Mouse (Mus musculus) midbrain, embryonic 10.5 days (tissue): ENCODE measurements around the gene Zglp1. TPM values are rescaled to one million over a fixed set of nuclear protein-coding genes. Genes with fewer than 3 reads are reported as not detected.

Experiments used
- DNase-seq: peaks from one replicate; pipeline ENCODE4 v3.0.0-alpha.2; 2017; ENCODE audit warnings: low spot score
- H3K27ac ChIP-seq: fragments of 300-500 bp; sonication (generic); replicated peaks from 2 replicates; pipeline ENCODE4 v1.5.1; 2016; ENCODE audit warnings: mild to moderate bottlenecking
- H3K27me3 ChIP-seq: fragments of 300-500 bp; sonication (generic); 2 replicates; pipeline ENCODE4 v1.6.1; 2016; ENCODE audit warnings: low read depth, mild to moderate bottlenecking; ENCODE audit not compliant: poor library complexity, severe bottlenecking
- H3K36me3 ChIP-seq: fragments of 300-500 bp; sonication (generic); 2 replicates; pipeline ENCODE4 v1.6.1; 2016; ENCODE audit warnings: mild to moderate bottlenecking, moderate library complexity
- H3K4me1 ChIP-seq: fragments of 300-500 bp; sonication (generic); 2 replicates; pipeline ENCODE4 v1.6.1; 2016
- H3K4me3 ChIP-seq: fragments of 300-500 bp; sonication (generic); 2 replicates; pipeline ENCODE4 v1.5.1; 2016; ENCODE audit warnings: mild to moderate bottlenecking, moderate library complexity
- H3K9me3 ChIP-seq: fragments of 300-500 bp; sonication (generic); replicated peaks from 2 replicates; pipeline ENCODE4 v1.6.1; 2016; ENCODE audit warnings: mild to moderate bottlenecking
- WGBS: fragments of 180-500 bp; shearing (Covaris S2); methylation state at CpG from one replicate; pipeline ENCODE4 v1.1.7; 2016; 5-methylcytosine and 5-hydroxymethylcytosine counted together
- microRNA counts: library from miRNA; unstranded; fragments of <30 nt; microRNA quantifications from one replicate; lab custom pipeline; 2017
- microRNA-seq: library from miRNA; unstranded; fragments of <30 nt; microRNA quantifications from one replicate; pipeline ENCODE4, GENCODE M21; 2017
- polyA plus RNA-seq: library from polyadenylated mRNA; unstranded; fragments of >200 nt; fragmentation: Nextera tagmentation; extraction: Ambion mirVana; gene quantifications from 2 replicates; pipeline ENCODE4 v1.2.1, GENCODE M21; 2016

The Zglp1 gene
- polyA plus RNA-seq, 1 experiment from 2014 or later, result 0.91 TPM

- DNase-seq, result no peak
- Histone ChIP-seq H3K36me3 (no peaks in the 10 kb centered on the region), H3K4me3 (peak overlapping the region; percentile 46; the same call in 1 of the 2 replicates), H3K4me1 (peaks cover 14% of the 10 kb centered on the region), H3K27me3 (peaks cover 72% of the 10 kb centered on the region), H3K27ac (no peak overlapping the region), H3K9me3 (no peaks in the 10 kb centered on the region)
- 6% methylated on average over 17 of the region's 17 CpGs for WGBS
Measured at GRCm38 (mm10) chr9:21016331-21017176, 50.3 kb downstream of the Zglp1 start.

- H3K27me3 ChIP-seq, result peaks cover 72% of the 10 kb centered on the region
- H3K27ac ChIP-seq, result no peak within 1 kb of the TSS
- H3K36me3 ChIP-seq, result no peaks in the 10 kb centered on the region
- peaks cover 14% of the 10 kb centered on the region for H3K4me1 ChIP-seq
- no peaks in the 10 kb centered on the region for H3K9me3 ChIP-seq
- WGBS, result 1% methylated on average over 30 of the region's 30 CpGs
- peak; percentile 37 for DNase-seq
- peak within 1 kb of the TSS; percentile 46 for H3K4me3 ChIP-seq
Measured at GRCm38 (mm10) chr9:21015571-21016130, 51.2 kb downstream of the Zglp1 start, which contains the start of gene Icam1. Gene Icam1, plus strand, starts transcription at chr9:21015985.

- Histone ChIP-seq H3K4me3 (peak overlapping the region; percentile 46), H3K9me3 (no peaks in the 10 kb centered on the region), H3K27ac (no peak overlapping the region), H3K27me3 (peaks cover 72% of the 10 kb centered on the region), H3K4me1 (peaks cover 14% of the 10 kb centered on the region), H3K36me3 (no peaks in the 10 kb centered on the region)
- DNase-seq, result no peak
- WGBS, result 3% methylated on average over 29 of the region's 29 CpGs
Measured at GRCm38 (mm10) chr9:21014691-21015570, 52.0 kb downstream of the Zglp1 start.

MicroRNAs encoded within 50 kb of the gene (microRNA counts, 519-probe panel; counts per million panel counts)
- 5,484 counts per million, percentile 38 among the panel's probes with 10 or more counts for microRNA mmu-miR-1900 (lab: Ali Mortazavi, UCI)

Small RNA genes lying within 50 kb of the gene (microRNA-seq; reads per million reads assigned to microRNA genes)
- gene Mir1900 (not detected), gene Mir7082 (1.5 reads per million)

Other genes with a start within 250 kb of the Zglp1 start
- not detected in 2 replicates for gene Rdh8, start 248.6 kb downstream of the Zglp1 start, polyA plus RNA-seq
- 0.69 and 0.87 TPM in 2 replicates for gene A230050P20Rik, start 198.5 kb downstream of the Zglp1 start, polyA plus RNA-seq
- gene Angptl6, start 187.4 kb downstream of the Zglp1 start, polyA plus RNA-seq, result 5.5 and 5.9 TPM in 2 replicates
- 78.4 and 97.2 TPM in 2 replicates for gene Ppan, start 178.9 kb downstream of the Zglp1 start, polyA plus RNA-seq
- gene Eif3g, start 168.5 kb downstream of the Zglp1 start, polyA plus RNA-seq, result 398 and 429 TPM in 2 replicates
- gene Dnmt1, start 107.2 kb downstream of the Zglp1 start, polyA plus RNA-seq, result 141 and 145 TPM in 2 replicates
- 19.1 and 22.1 TPM in 2 replicates for gene S1pr2, start 90.3 kb downstream of the Zglp1 start, polyA plus RNA-seq
- gene Mrpl4, start 64.4 kb downstream of the Zglp1 start, polyA plus RNA-seq, result 141 and 143 TPM in 2 replicates
- 4.5 and 4.9 TPM in 2 replicates for gene Icam1, start 51.1 kb downstream of the Zglp1 start, polyA plus RNA-seq
- 5.6 and 5.9 TPM in 2 replicates for gene Icam4, start 37.7 kb downstream of the Zglp1 start, polyA plus RNA-seq
- gene Icam5, start 35.0 kb downstream of the Zglp1 start, polyA plus RNA-seq, result 0.05 TPM in 1 of 2 replicates, not detected in the other
- 1.0 and 1.3 TPM in 2 replicates for gene Gm49373, start 6.0 kb upstream of the Zglp1 start, polyA plus RNA-seq
- gene Fdx1l, start 6.5 kb upstream of the Zglp1 start, polyA plus RNA-seq, result 57.1 and 66.7 TPM in 2 replicates
- 3.4 and 3.9 TPM in 2 replicates for gene Gm38431, start 24.9 kb upstream of the Zglp1 start, polyA plus RNA-seq
- gene Raver1, start 24.9 kb upstream of the Zglp1 start, polyA plus RNA-seq, result 95.4 and 102 TPM in 2 replicates
- 13.6 and 14.8 TPM in 2 replicates for gene Tyk2, start 64.2 kb upstream of the Zglp1 start, polyA plus RNA-seq
- gene Cdc37, start 82.9 kb upstream of the Zglp1 start, polyA plus RNA-seq, result 351 and 367 TPM in 2 replicates
- 3.8 and 5.0 TPM in 2 replicates for gene Pde4a, start 98.6 kb upstream of the Zglp1 start, polyA plus RNA-seq
- 47.1 and 50.8 TPM in 2 replicates for gene Keap1, start 172.3 kb upstream of the Zglp1 start, polyA plus RNA-seq
- gene S1pr5, start 181.3 kb upstream of the Zglp1 start, polyA plus RNA-seq, result 0.10 and 0.11 TPM in 2 replicates
- 48.6 and 49.9 TPM in 2 replicates for gene Atg4d, start 198.2 kb upstream of the Zglp1 start, polyA plus RNA-seq
- gene Kri1, start 220.9 kb upstream of the Zglp1 start, polyA plus RNA-seq, result 16.2 and 21.0 TPM in 2 replicates
- 51.4 and 61.3 TPM in 2 replicates for gene Cdkn2d, start 224.3 kb upstream of the Zglp1 start, polyA plus RNA-seq
- gene Ap1m2, start 245.2 kb upstream of the Zglp1 start, polyA plus RNA-seq, result 1.1 and 2.9 TPM in 2 replicates